ENCODE assay signal across 20 mouse cellular contexts in genomic region chr5:77178976-77179375, GRCm38 (mm10). TPM values are rescaled to one million over a fixed set of nuclear protein-coding genes. Genes with fewer than 3 reads are reported as not detected.
"Had no signal": no experiment of that assay in that cellular context is flagged by ENCODE, and none has a peak within 500 bp of the region (broad histone marks: within the 10 kb centered on the region; RNA-seq: fewer than 3 reads in every experiment).

No protein-coding gene starts in this region.

- H3K9ac ChIP-seq: lung, embryonic 14.5 days; midbrain, embryonic 12.5 days; neural tube, embryonic 13.5 days; neural tube, embryonic 15.5 days had no signal

- H3K4me1 ChIP-seq: midbrain, embryonic 10.5 days; midbrain, embryonic 12.5 days; neural tube, embryonic 13.5 days; neural tube, embryonic 15.5 days had no signal

- DNase-seq: lung, adult 18-20 months; lung, embryonic 14.5 days; lung, postnatal 10 days; lung, postnatal 4 days; midbrain, embryonic 14.5 days; retina, postnatal 1 day; right cerebral cortex, adult 18-20 months; right cerebral cortex, postnatal 25 days; right cerebral cortex, postnatal 4 days; spleen, adult 18-20 months; thymus, adult 2 months; thymus, postnatal 25 days; thymus, postnatal 4 days had no signal

- H3K9me3 ChIP-seq: midbrain, embryonic 10.5 days; midbrain, embryonic 12.5 days; neural tube, embryonic 13.5 days; neural tube, embryonic 15.5 days had no signal

- H3K4me2 ChIP-seq: lung, embryonic 14.5 days; midbrain, embryonic 12.5 days; neural tube, embryonic 13.5 days; neural tube, embryonic 15.5 days had no signal

- H3K27me3 ChIP-seq: midbrain, embryonic 12.5 days; neural tube, embryonic 13.5 days; neural tube, embryonic 15.5 days had no signal

- ATAC-seq: midbrain, embryonic 16.5 days had no signal

- H3K27ac ChIP-seq: midbrain, embryonic 10.5 days; midbrain, embryonic 12.5 days; neural tube, embryonic 13.5 days; neural tube, embryonic 15.5 days had no signal

- H3K36me3 ChIP-seq: midbrain, embryonic 10.5 days; midbrain, embryonic 12.5 days; neural tube, embryonic 13.5 days; neural tube, embryonic 15.5 days had no signal

- H3K4me3 ChIP-seq: midbrain, embryonic 10.5 days; midbrain, embryonic 12.5 days; myocyte; neural tube, embryonic 13.5 days; neural tube, embryonic 15.5 days had no signal

RNA-seq across cellular contexts. Expression of gene Spink2, which starts 32.3 kb away (rescaled TPM):
- polyA plus RNA-seq: midbrain, embryonic 12.5 days; midbrain, embryonic 14.5 days; myocyte; small intestine, adult 2 months had no signal
